Mouse (Mus musculus) forebrain, embryonic 10.5 days (tissue): ENCODE measurements around the gene Arcn1. TPM values are rescaled to one million over a fixed set of nuclear protein-coding genes. Genes with fewer than 3 reads are reported as not detected.
A peak's percentile ranks its signal among the peaks of the same experiment; 100 is the strongest.

Experiments
- DNase-seq: peaks from one replicate; pipeline ENCODE4 v3.0.0-alpha.2; 2017; ENCODE audit warnings: low spot score; ENCODE audit errors: extremely low spot score
- H3K27ac ChIP-seq: fragments of 300-500 bp; sonication (generic); 2 replicates; pipeline ENCODE4 v1.5.1; 2016; ENCODE audit warnings: mild to moderate bottlenecking
- H3K27me3 ChIP-seq: fragments of 300-500 bp; sonication (generic); 2 replicates; pipeline ENCODE4 v1.6.1; 2016; ENCODE audit warnings: mild to moderate bottlenecking; ENCODE audit not compliant: poor library complexity, severe bottlenecking
- H3K36me3 ChIP-seq: fragments of 300-500 bp; sonication (generic); replicated peaks from 2 replicates; pipeline ENCODE4 v1.6.1; 2016; ENCODE audit warnings: mild to moderate bottlenecking, moderate library complexity
- H3K4me1 ChIP-seq: fragments of 300-500 bp; sonication (generic); 2 replicates; pipeline ENCODE4 v1.6.1; 2016
- H3K4me3 ChIP-seq: fragments of 300-500 bp; sonication (generic); 2 replicates; pipeline ENCODE4 v1.5.1; 2016; ENCODE audit warnings: mild to moderate bottlenecking, moderate library complexity
- H3K9me3 ChIP-seq: fragments of 300-500 bp; sonication (generic); 2 replicates; pipeline ENCODE4 v1.6.1; 2016; ENCODE audit warnings: mild to moderate bottlenecking, moderate library complexity
- WGBS: fragments of 180-500 bp; shearing (Covaris S2); methylation state at CpG from one replicate; pipeline ENCODE4 v1.1.7; 2016; 5-methylcytosine and 5-hydroxymethylcytosine counted together
- polyA plus RNA-seq: library from polyadenylated mRNA; unstranded; fragments of >200 nt; fragmentation: Nextera tagmentation; extraction: Ambion mirVana; gene quantifications from 2 replicates; pipeline ENCODE4 v1.2.1, GENCODE M21; 2016

Gene Arcn1
- polyA plus RNA-seq, 1 experiment from 2014 or later, result 159 TPM

DNA sequence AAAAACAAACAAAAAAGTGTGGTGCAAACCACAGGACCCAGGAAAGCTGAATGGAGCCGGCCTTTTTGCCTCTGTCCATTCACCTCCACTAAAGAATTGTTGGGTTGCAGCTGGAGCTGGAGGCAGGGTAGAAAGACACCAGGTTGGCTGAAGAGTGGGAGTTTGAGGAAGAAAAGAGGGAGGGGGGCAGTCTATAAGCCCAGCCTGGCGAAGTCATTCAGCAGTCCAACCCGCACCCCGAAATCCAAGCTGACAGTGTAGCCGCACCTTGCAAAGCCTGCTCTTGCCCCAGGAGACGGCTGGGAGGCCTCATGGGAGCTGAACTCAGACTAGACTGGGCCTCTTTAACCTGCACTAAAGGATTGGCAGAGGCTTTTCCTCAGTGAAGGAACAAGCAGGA lies 31.8 kb downstream of the Arcn1 start:
- H3K27me3 ChIP-seq, result peaks cover 37% of the 10 kb centered on the region
- H3K4me3 ChIP-seq, result no peak overlapping the region
- WGBS, result 75% methylated on average over 6 of the region's 6 CpGs
- H3K36me3 ChIP-seq, result peaks cover 4% of the 10 kb centered on the region
- DNase-seq, result no peak
- H3K4me1 ChIP-seq, result peaks cover 47% of the 10 kb centered on the region
- no peaks in the 10 kb centered on the region for H3K9me3 ChIP-seq
- H3K27ac ChIP-seq, result 0 out of 2 replicates have a peak overlapping the region, but pooled peaks have one; percentile 85

GRCm38 (mm10) chr9:44734524-44735494 lies 32.8 kb downstream of the Arcn1 start, which contains the start of gene Phldb1:
TSS of gene Phldb1 (minus strand) at chr9:44735198.
- Histone ChIP-seq H3K27me3 (peaks cover 37% of the 10 kb centered on the region), H3K27ac (peak within 1 kb of the TSS; percentile 85), H3K9me3 (no peaks in the 10 kb centered on the region), H3K4me1 (peaks cover 47% of the 10 kb centered on the region), H3K36me3 (no peaks in the 10 kb centered on the region), H3K4me3 (peak within 1 kb of the TSS; percentile 83)
- DNase-seq, result peak; percentile 70
- under 1% methylated on average over 44 of the region's 47 CpGs for WGBS

DNA sequence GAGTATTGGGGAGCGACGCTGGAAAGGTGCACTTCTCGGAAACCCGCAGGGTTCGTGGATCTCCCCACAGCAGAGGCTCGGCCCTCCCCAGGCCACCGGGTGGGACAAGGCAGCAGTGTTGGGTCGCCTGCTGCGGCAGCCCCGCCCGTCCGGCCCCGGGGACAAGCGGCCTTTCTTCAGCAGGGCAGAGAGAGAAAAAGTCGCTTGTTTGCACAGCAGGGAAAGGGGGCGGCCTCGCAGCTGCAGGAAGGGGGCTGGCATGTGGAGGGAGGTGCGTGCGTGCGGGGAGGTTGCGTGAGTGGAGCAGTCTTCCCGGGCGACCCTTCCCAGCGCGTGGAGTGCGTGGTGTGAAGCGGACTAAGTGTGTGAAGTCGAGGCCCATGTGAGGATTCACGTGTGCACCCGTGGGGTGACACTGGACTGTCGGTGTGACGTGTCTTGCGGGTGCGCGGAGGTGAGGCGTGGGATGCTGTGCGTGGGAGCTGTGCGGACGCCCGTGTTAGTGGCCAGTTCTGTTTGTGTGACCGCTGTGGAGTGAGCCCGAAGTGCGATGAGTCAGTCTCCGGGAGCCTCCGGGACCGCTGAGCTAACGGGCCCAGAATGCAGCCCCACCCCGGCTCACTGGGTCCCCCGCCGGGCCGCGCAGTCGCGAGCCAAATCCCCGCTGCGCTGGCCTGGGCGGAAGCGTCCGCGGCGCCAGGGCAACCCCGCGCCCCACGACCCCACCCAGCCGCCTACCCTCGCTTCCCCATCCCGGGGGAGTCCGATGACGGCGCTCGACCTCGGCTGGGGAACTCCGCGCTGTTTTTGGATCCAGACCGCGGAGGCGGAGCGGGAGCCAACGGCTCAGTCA lies 33.7 kb downstream of the Arcn1 start:
- Histone ChIP-seq H3K4me1 (peaks cover 49% of the 10 kb centered on the region), H3K9me3 (no peaks in the 10 kb centered on the region), H3K27ac (peak overlapping the region; percentile 85), H3K36me3 (no peaks in the 10 kb centered on the region), H3K27me3 (peaks cover 37% of the 10 kb centered on the region), H3K4me3 (peak overlapping the region; percentile 83)
- WGBS, result under 1% methylated on average over 79 of the region's 79 CpGs
- DNase-seq, result peak; percentile 61

GRCm38 (mm10) chr9:44732921-44733530 lies 34.6 kb downstream of the Arcn1 start:
- no peak for DNase-seq
- H3K4me3 ChIP-seq, result peak overlapping the region; percentile 83
- peaks cover 57% of the 10 kb centered on the region for H3K4me1 ChIP-seq
- no peaks in the 10 kb centered on the region for H3K36me3 ChIP-seq
- peaks cover 37% of the 10 kb centered on the region for H3K27me3 ChIP-seq
- 46% methylated on average over 12 of the region's 12 CpGs for WGBS
- H3K9me3 ChIP-seq, result no peaks in the 10 kb centered on the region
- peak overlapping the region; percentile 85 for H3K27ac ChIP-seq

DNA sequence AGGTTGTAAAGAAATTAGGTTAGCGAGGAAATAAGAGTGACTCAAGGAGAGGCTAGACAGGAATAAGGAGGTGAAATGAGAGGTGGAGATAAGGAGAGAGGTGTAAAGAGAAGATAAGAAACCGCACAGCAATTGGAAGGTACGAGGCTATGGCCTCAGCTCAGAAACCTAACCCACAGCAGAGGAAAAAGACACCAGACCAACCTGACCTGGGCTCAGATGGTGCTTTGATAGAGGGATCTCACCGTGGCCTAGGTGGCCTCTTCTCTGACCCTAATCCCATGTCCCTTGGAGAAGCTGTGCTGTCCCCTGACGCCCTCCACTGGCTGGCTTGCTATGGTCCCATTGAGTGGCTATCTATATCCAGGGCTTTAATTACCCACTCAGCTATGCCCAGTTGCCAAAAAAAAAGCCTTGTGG lies 35.5 kb downstream of the Arcn1 start:
- H3K4me3 ChIP-seq, result no peak overlapping the region
- H3K4me1 ChIP-seq, result peaks cover 62% of the 10 kb centered on the region
- no peak for DNase-seq
- no peak overlapping the region for H3K27ac ChIP-seq
- no peaks in the 10 kb centered on the region for H3K9me3 ChIP-seq
- 77% methylated on average over 5 of the region's 5 CpGs for WGBS
- H3K36me3 ChIP-seq, result no peaks in the 10 kb centered on the region
- H3K27me3 ChIP-seq, result peaks cover 37% of the 10 kb centered on the region

DNA sequence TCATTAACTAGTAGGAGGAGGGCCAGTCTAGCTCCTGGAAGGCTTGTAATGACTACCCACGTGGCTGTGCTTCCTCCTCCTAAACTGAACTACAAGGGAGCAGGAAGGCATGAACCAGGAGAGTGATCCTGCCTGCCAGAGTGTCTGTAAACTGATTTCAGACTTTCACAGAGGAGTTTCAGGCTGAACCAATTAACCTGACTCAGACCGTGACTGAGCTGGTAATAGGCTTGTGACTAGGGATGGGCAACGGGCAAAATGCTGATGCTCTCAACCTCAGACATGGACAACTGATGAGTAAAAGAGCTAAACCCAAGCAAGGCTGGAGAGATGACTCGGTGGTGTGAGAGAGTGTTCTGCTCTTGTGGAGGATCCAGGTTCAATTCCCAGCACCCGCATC lies 40.2 kb downstream of the Arcn1 start:
- Histone ChIP-seq H3K27ac (peak overlapping the region; percentile 77), H3K4me3 (no peak overlapping the region; the same call in 1 of the 2 replicates), H3K36me3 (no peaks in the 10 kb centered on the region), H3K4me1 (peaks cover 65% of the 10 kb centered on the region), H3K9me3 (no peaks in the 10 kb centered on the region), H3K27me3 (peaks cover 5% of the 10 kb centered on the region)
- 57% methylated on average over 5 of the region's 5 CpGs for WGBS
- DNase-seq, result no peak

- H3K4me1 ChIP-seq, result peaks cover 74% of the 10 kb centered on the region
- no peaks in the 10 kb centered on the region for H3K27me3 ChIP-seq
- H3K4me3 ChIP-seq, result peak overlapping the region; percentile 16; the same call in 1 of the 2 replicates
- WGBS, result 49% methylated on average over 10 of the region's 10 CpGs
- H3K27ac ChIP-seq, result peak overlapping the region; percentile 77
- no peaks in the 10 kb centered on the region for H3K9me3 ChIP-seq
- H3K36me3 ChIP-seq, result no peaks in the 10 kb centered on the region
- DNase-seq, result no peak
These were observed 41.1 kb downstream of the Arcn1 start for GRCm38 (mm10) chr9:44726431-44727146.

- no peak for DNase-seq
- Histone ChIP-seq H3K27ac (peak overlapping the region; percentile 77), H3K27me3 (no peaks in the 10 kb centered on the region), H3K4me3 (peak overlapping the region; percentile 2; the same call in 1 of the 2 replicates), H3K4me1 (peaks cover 93% of the 10 kb centered on the region), H3K36me3 (no peaks in the 10 kb centered on the region), H3K9me3 (no peaks in the 10 kb centered on the region)
- WGBS, result 53% methylated on average over 2 of the region's 2 CpGs
These were observed 43.0 kb downstream of the Arcn1 start for GRCm38 (mm10) chr9:44724665-44725064.

DNA sequence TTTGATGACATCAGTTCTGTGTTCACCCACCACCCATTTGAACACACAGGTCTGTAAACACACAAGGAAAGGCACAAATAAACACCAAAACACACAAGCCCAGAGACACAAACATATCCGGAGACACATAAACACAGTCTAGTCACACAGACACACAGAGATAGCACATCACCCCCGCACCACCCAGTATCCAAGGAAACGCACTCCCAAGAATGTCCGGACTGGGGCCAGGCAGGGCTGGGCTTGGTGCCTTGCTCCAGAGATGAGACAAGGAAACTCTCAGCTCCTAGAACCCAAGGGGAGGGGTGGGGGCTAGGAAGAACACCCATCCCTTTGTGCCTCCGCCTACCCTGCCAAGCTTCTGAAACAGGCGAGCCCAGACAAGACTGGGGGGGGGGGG lies 43.4 kb downstream of the Arcn1 start:
- H3K4me3 ChIP-seq, result peak overlapping the region; percentile 2; the same call in 1 of the 2 replicates
- H3K4me1 ChIP-seq, result peaks cover 97% of the 10 kb centered on the region
- H3K27ac ChIP-seq, result peak overlapping the region; percentile 77
- no peaks in the 10 kb centered on the region for H3K36me3 ChIP-seq
- no peaks in the 10 kb centered on the region for H3K27me3 ChIP-seq
- WGBS, result 68% methylated on average over 6 of the region's 6 CpGs
- no peaks in the 10 kb centered on the region for H3K9me3 ChIP-seq
- no peak for DNase-seq

DNA sequence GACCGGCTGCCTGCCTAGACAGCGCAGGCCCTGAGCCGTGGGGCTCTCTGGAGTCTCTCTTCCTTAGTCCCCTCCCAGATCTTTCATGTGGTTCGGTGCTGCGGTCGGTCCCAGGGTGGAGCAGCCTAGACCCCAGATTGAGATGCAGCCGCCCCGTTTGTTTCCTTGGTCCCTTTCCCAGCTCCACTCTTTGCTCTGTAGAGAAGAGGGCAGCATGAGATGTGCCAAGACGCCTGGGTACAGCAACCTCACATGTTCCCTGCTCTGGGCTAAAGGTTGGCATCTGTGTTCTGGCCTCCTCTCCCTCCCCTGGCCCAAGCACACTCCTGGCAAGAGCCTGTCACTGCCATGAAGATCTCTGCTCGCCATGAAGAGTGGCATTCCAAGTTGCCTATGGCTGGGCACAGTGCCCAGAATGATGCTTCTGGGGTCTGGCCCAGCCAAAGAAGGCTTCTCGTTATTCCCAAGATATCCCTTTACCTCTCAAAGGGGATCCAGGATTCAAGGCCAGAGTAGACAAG lies 44.1 kb downstream of the Arcn1 start:
- Histone ChIP-seq H3K9me3 (no peaks in the 10 kb centered on the region), H3K36me3 (no peaks in the 10 kb centered on the region), H3K27ac (peak overlapping the region; percentile 77), H3K4me3 (no peak overlapping the region), H3K27me3 (no peaks in the 10 kb centered on the region), H3K4me1 (peaks cover 95% of the 10 kb centered on the region)
- DNase-seq, result no peak
- 84% methylated on average over 11 of the region's 11 CpGs for WGBS

- Histone ChIP-seq H3K4me1 (peaks cover 91% of the 10 kb centered on the region), H3K36me3 (peaks cover 4% of the 10 kb centered on the region), H3K27me3 (no peaks in the 10 kb centered on the region), H3K27ac (peak overlapping the region; percentile 77), H3K4me3 (no peak overlapping the region), H3K9me3 (no peaks in the 10 kb centered on the region)
- 61% methylated on average over 7 of the region's 7 CpGs for WGBS
- DNase-seq, result no peak
These were observed 44.6 kb downstream of the Arcn1 start for GRCm38 (mm10) chr9:44723008-44723407.
